Mouse (Mus musculus) heart, adult 2 months (tissue): ENCODE results near the gene Reep1.

Source experiments
- CTCF ChIP-seq: fragments of 200-600 bp; IDR thresholded peaks from 2 replicates; pipeline ENCODE4 v1.8.1; 2022; ENCODE audit warnings: antibody characterized with exemption, mild to moderate bottlenecking, moderate library complexity
- EP300 ChIP-seq: fragments of 200-500 bp; IDR thresholded peaks from 2 replicates; pipeline ENCODE4 v1.6.1; 2011; ENCODE audit warnings: low read depth, low read length, control low read depth; ENCODE audit not compliant: insufficient read depth

- TF ChIP-seq CTCF, result no peak
- TF ChIP-seq EP300, result no peak
These were observed 3.0 kb downstream of the Reep1 start for GRCm38 (mm10) chr6:71710323-71710722.
